Mouse (Mus musculus) hindlimb bud, embryonic 11.5 days (tissue): ENCODE data around the gene 1700102P08Rik.
A peak's percentile ranks its signal among the peaks of the same experiment; 100 is the strongest.

ENCODE experiments used
- DNase-seq: peaks from one replicate; pipeline ENCODE4 v3.0.0-alpha.2; 2012; ENCODE audit warnings: low read depth, low spot score; ENCODE audit errors: extremely low spot score

1700102P08Rik gene

DNA sequence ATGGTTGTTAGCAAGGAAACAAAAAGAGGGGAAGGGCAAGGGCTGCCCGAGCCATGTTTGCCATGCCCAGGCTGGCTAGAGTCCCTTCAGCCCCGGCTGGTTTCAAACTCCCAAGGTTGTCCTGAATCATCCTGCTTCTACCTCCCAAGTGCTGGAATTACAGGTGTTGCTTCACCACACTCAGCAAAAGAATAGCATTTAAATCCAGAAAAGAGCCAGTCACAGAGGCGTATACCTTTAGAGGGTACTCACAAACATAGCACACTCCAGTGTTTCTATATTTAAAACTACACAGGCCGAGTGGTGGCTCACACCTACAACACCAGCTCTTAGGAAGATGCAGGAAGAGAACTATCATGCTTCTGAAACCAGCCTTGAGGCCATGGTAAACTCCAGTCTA, 16.9 kb downstream of the 1700102P08Rik start:
- DNase-seq, result no peak

DNA sequence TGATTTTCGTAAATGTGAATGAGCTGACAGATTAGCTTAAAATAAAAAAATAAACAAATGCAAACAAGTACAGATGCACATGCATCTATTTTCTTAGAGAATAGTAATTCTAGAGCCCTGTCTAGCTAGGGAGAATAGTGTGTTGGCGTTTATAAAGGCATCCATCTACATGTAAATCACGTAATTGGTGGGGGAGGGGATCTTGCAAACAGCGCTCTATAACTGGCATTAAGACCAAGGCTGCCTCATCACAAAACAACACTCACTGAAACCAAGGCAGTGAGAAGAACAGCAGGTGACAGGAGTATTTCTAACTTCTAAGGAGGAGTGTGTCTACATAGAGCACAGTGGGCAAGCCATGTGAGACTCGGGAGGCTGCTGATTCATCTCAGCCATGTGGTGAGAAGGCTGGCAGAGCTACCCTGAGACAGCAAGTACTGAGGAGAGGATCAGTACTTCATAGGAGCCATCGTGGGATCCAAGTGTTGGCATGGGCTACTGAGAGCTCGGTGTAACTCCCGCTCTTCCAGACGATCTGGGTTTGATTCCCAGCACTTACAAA, 18.9 kb downstream of the 1700102P08Rik start:
- no peak for DNase-seq

- DNase-seq, result no peak
Measured at GRCm38 (mm10) chr9:108412221-108412620, 19.6 kb downstream of the 1700102P08Rik start.

DNA sequence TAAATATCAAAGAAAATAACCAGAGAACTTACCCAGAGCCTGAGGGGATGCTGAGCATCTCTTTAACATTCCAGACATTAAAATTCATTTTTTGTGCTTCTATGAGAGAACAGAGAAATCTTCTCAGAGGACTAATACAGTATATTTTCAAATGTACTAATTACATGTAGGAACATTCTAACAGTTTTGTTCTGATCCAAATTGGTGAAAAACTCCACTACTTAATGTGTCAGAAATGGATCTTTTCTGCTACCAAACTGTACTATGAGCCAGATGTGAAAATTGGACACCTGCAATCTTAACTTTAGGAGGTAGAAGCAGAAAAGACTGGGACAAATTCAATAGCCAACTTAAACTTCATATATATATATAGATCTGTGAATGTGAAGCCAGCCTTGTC, 35.8 kb downstream of the 1700102P08Rik start, which contains the start of gene Ccdc36:
TSS of gene Ccdc36 (minus strand) at position 101 of the 400 bp plus-strand sequence.
- no peak for DNase-seq

DNA sequence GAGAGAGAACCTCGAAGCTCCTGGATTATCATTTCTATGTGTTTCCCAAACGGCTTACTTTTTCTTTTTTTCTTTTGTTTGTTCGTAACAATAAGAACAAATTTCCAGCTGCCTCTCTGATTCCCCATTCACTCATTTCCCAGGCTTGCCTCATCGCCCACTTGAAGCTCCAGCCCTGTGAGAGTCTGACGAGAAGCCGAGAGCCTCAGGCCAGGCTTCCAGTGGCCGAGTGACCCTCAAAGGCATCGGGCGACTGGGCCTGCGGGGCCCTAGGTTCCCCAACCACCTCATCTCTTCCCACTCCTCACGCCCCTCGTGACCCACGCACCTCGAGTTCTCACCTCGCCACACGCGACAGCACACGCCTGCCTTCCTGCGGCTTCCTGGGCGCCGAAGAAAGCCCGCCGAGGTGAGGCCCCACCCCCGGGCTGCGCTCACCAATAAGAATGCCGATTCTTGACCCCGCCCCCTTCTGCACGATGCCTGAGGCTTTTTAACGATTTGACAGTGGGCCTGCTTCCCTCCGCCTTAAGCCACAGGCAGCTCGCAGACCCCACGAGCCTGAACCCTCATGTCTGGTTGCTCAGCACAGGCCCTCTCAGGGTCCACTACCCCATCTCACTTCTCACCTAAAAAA, 38.9 kb downstream of the 1700102P08Rik start:
- DNase-seq, result no peak

DNA sequence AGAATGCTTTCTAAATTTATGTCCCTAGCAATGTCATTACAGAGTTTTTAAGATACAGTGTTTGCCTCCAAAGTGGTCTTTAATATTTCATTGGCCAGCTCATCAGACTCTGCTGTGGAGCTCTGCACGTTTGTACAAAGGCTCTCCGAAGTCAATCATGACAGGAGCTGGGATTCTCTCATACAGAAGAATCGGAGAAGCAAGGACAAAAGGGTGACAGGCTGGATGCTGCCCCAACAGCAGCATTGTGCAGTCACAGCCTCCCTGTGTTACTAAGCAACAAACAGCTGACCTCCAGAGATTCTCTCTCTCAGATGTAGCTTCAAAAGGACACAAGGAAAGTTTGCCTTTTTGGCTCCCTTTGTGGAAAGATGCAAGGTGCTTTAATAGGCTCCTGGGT, 43.6 kb downstream of the 1700102P08Rik start, which contains the start of gene BC048562:
TSS of gene BC048562 (plus strand) at position 301 of the 400 bp plus-strand sequence.
- no peak for DNase-seq

DNA sequence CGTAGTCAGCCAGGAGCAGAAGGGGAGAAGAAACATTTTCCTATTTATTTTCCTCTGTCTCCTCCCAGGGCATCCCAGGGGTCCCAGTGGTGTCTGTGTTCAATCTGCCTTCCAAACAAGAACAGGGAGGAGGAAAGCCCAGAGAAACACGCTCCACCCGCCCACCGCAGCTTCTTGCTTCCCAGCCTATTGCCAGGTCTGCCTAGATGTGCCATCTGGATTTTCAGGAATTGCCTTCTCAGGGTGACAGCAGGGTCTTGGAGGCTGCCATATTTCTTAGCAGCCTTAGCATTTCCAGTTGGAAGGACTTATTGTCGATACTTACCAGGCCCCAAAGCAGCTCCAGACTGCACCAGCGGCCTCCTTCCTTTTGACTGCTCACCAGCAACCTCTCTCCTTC, 46.6 kb downstream of the 1700102P08Rik start:
- DNase-seq, result no peak

GRCm38 (mm10) chr9:108440485-108440884, 47.9 kb downstream of the 1700102P08Rik start:
- DNase-seq, result no peak

DNA sequence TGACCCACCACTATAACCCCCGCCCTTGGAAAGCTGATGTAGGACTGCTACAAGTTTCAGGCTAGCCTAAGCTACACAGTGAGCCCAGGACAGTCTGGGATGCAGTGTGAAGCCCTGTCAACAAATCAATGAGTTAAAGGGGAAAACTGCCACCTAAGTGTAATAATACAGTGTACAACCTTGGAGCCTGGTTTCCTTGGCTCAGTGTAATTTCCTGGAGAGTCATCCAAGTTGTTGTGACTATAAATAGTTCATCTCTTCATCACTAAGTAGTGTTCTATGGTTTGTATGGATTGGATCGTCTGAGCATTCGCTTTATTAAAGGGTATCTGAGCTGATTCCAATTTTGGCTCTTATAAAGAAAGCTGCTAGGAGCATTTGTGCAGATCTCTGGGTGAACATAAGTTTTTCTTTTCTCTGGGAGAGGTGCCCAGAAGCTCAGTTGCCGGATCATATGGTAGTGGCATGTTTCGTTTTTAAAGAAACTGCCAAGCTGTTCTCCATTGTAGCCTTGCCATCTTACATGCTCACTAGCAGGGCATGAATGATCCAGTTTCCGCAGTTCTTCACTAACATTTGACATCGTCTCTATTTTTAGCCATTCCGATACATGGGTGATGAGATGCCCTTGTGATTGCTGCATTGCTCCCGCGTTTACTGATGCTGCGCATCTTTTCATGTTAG, 48.8 kb downstream of the 1700102P08Rik start:
- DNase-seq, result no peak

- DNase-seq, result no peak
Measured at GRCm38 (mm10) chr9:108445125-108445524, 52.5 kb downstream of the 1700102P08Rik start.

DNA sequence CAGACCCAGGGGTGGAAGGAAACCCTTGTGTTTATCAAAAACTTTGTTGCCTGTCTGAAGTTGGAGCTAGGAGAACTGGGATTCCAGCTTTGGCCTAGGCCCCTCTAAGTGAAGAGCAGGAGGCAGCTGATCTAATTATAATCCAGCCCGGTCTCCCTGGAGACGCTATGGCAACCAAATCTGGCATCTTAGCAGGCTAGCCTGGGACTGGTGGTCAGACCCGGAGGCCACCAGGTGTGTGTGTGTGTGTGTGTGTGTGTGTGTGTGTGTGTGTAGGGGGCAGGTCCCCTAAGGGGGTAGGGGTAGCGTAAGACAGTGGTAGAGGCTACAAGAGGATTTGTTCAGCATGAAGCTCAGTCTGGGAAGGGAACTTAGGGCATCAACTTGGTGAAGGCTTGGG, 57.3 kb downstream of the 1700102P08Rik start:
- no peak for DNase-seq

DNA sequence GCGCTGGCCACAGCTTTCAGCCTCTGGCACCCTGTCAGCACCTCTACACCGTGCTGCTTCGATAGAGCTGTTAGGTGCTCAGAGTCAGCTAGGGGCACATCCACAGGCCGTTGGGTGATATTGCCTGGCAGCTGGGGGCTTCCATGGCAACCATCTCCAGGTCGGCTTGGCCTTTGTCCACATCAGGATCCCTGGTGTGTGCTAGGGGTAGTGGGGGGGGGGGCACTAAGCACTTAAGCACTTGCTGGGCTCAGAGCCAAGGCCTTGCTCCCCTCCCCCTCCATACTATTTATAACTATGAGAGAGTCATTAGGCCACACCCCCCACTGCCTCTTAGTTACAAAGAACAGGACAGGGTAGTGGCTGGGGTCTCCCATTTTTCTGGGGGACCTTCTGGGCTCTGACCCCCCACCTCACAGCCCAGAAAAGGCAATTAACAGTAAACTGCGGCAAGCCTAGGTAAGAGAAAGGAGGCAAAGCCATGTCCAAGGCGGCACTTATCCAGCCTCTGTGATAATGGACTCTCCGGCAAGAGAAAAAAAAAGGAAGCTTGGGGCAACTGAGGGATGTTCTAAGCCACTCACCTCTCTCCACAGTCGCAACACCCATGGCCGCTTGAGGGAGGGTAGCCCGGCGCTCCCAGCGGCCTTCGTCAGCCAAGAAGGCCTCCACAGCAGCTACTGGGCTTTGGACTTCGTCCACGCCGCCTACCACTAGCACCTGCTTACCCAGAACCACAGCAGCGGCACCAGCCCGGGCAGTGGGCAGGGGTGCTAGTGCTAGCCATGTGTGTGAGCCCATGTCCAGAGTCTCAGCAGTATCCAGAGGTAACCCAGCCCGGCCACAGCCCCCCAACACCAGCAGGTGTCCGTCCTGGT, 57.9 kb downstream of the 1700102P08Rik start:
- DNase-seq, result no peak

GRCm38 (mm10) chr9:108451170-108451493, 58.5 kb downstream of the 1700102P08Rik start:
- no peak for DNase-seq

- no peak for DNase-seq
Measured at GRCm38 (mm10) chr9:108451519-108452160, 59.0 kb downstream of the 1700102P08Rik start.

DNA sequence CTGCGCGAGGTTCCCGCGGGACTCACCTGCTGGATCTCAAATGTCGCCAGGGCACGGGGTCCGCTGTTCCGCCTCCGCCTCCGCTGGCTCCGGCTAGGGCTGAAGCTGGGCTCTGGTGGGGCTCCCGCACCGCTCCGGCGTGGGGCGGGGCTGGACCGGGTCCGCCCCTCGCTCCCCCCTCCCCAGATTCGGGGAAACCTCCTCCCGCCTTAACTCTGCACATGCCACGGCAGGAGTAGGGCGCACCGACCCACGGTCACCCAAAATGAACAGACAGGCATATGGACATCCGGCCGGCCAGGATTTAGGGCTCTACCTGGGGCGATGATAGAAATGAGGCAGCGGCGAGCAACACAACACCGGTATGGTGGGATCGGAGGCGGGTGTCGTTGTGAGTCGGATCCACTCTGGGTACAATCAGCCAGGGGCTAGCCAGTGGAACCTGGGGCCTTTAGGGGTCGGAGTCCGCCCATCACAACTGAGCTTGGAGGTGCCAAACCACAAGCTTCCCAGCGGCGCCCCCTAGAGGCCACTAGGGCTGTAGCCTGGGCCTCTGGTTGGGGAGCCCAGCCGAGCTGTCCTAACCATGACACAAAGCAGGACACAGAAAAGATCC, 59.8 kb downstream of the 1700102P08Rik start:
- peak; percentile 66 for DNase-seq

- DNase-seq, result no peak
Measured at GRCm38 (mm10) chr9:108452911-108453310, 60.3 kb downstream of the 1700102P08Rik start.

- no peak for DNase-seq
Measured at GRCm38 (mm10) chr9:108453458-108453857, 60.9 kb downstream of the 1700102P08Rik start.

- no peak for DNase-seq
Measured at GRCm38 (mm10) chr9:108454429-108454828, 61.8 kb downstream of the 1700102P08Rik start.

- DNase-seq, result no peak
Measured at GRCm38 (mm10) chr9:108455747-108456571, 63.4 kb downstream of the 1700102P08Rik start.

DNA sequence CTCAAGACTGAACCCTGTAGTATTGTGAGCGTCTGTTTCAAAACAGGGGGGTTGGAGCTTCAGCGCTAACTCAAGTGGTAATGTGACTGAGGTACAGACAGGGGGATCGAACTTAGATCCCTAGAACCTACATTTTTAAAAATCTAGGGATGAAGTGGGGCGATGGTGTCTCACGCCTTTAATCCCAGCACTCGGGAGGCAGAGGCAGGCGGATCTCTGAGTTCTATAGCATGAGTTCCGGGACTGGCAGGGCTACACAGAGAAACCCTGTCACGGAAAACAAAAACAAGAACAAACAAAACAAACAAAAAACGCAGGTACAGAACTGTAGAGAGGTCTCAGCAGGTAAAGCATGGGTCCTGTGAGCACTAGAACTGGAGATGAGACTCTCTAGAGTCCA, 64.3 kb downstream of the 1700102P08Rik start:
- no peak for DNase-seq
